Mouse (Mus musculus): ENCODE measurements at regions not wholly inside any gene's neighbourhood (a gene's known extent, or its start where the extent isn't known, plus 50 kb on each side); places are given as distances from the start of the nearest gene placed in this dataset.

DNA sequence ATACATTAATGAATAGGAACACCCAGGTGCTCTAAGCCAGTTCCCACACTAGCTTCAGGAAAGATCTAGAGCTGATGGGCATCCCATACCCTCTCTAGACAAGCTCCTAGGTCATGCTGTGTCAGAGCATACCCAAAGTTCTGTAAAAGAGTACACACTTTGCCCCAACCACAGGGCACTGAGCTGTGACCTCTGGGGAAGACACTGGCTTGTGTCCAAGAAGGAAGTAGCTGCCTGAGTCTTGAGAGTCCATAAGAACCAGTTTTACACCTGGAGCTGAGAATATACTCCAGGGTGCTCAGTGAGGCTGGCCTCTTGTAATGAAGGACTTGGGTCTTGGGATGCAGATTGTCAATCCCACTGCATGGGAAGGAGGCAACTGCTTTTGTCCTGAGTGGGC is 211.4 kb downstream of the Bcl2l11 start:
- Histone ChIP-seq H3K9me3 (ENCODE audit: low read length) (peaks cover 5% of the 10 kb centered on the region; the same call in 1 of the 2 replicates), H3K4me3 (replicated peaks; ENCODE audit: low read length) (no peak overlapping the region), H3K27me3 (ENCODE audit: insufficient read depth, low read length) (peaks cover 5% of the 10 kb centered on the region; the same call in 1 of the 2 replicates), H3K36me3 (ENCODE audit: insufficient read depth, low read length) (no peaks in the 10 kb centered on the region), H3K4me1 (replicated peaks; ENCODE audit: low read depth, low read length) (peaks cover 32% of the 10 kb centered on the region)
- TF ChIP-seq NANOG (IDR thresholded peaks at IDR 0.05; ENCODE audit: borderline replicate concordance, low read length) (no peak), POU5F1 (IDR thresholded peaks at IDR 0.05; ENCODE audit: borderline replicate concordance, low read length) (no peak), CTCF (conservative IDR thresholded peaks at IDR 0.05; ENCODE audit: low read length) (no peak)

DNA sequence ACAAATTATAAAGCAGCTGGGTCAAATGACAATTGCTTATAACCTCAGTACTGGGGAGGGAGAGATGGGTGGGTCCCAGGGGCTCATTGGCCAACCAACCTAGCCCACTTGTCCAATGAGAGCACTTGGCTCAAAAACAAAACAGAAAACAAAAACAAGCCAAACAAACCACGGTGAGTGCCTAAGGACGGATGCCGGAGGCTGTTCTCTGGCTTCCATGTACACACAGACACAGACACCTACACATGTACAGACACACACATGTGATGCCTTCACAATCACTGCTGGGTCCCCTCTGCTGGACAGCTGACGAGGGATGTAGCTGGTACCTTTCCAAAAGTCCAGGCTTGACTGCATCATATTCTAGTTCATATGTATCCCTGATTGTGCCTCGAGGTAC is 212.0 kb downstream of the Bcl2l11 start:
- H3K36me3 ChIP-seq (ENCODE audit: insufficient read depth, low read length), result no peaks in the 10 kb centered on the region
- H3K4me1 ChIP-seq (replicated peaks; ENCODE audit: low read depth, low read length), result peaks cover 28% of the 10 kb centered on the region
- H3K4me3 ChIP-seq (replicated peaks; ENCODE audit: low read length), result no peak overlapping the region
- peaks cover 5% of the 10 kb centered on the region for H3K27me3 ChIP-seq (ENCODE audit: insufficient read depth, low read length)
- TF ChIP-seq NANOG (IDR thresholded peaks at IDR 0.05; ENCODE audit: borderline replicate concordance, low read length) (no peak), CTCF (conservative IDR thresholded peaks at IDR 0.05; ENCODE audit: low read length) (no peak), POU5F1 (IDR thresholded peaks at IDR 0.05; ENCODE audit: borderline replicate concordance, low read length) (no peak)
- H3K9me3 ChIP-seq (ENCODE audit: low read length), result peaks cover 5% of the 10 kb centered on the region; the same call in 1 of the 2 replicates

DNA sequence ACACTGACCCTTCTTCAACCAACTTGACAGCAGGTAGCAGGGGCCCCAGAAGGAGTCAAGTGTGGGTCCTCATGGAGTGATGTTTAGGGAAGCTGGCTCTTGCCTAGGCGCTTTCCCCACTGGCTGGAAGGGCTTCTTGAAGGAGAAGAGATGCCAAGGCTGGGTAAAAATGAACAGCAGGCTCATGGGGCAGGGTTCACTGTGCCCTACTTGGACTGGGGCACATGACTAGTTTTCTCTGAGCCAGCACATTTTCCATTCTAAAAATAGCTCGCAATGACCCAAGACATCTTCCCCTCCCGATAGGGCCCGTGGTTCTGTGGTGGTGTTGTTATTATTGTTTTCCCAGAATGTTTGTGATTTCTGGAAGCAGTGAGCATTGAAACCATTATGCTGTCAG is 212.6 kb downstream of the Bcl2l11 start:
- H3K9me3 ChIP-seq (ENCODE audit: low read length), result peaks cover 5% of the 10 kb centered on the region; the same call in 1 of the 2 replicates
- peaks cover 2% of the 10 kb centered on the region; the same call in 1 of the 2 replicates for H3K27me3 ChIP-seq (ENCODE audit: insufficient read depth, low read length)
- no peak overlapping the region for H3K4me3 ChIP-seq (replicated peaks; ENCODE audit: low read length)
- H3K36me3 ChIP-seq (ENCODE audit: insufficient read depth, low read length), result no peaks in the 10 kb centered on the region
- TF ChIP-seq CTCF (conservative IDR thresholded peaks at IDR 0.05; ENCODE audit: low read length) (no peak), POU5F1 (IDR thresholded peaks at IDR 0.05; ENCODE audit: borderline replicate concordance, low read length) (no peak), NANOG (IDR thresholded peaks at IDR 0.05; ENCODE audit: borderline replicate concordance, low read length) (no peak)
- H3K4me1 ChIP-seq (replicated peaks; ENCODE audit: low read depth, low read length), result peaks cover 28% of the 10 kb centered on the region

DNA sequence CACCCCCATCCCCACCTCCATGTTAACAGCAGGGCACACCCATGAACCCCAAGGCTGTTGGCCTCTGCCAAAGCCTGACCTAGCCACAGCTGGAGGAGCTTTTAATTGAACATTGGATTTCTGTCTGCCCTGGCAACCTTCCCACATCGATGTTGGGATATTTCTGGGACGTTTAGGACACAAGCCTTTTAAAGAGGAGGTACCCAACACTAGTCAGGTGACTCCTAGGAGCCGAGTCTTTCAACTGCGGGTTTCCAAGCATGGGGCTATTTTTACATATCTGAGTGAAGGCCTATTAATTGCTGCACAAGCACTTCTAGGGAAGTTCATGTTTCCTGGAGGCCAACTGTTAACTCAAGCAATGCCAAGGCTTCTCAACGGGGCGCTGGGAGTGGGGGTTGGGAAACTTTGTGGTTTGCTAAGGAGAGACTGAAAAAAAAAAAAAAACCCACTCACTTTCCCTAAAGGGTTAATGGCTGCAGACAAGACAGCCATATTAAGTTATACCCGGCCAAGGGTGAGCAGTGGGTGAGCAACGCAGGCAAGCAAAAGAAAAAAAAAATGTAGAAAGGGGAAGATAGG is 213.3 kb downstream of the Bcl2l11 start:
- no peaks in the 10 kb centered on the region for H3K36me3 ChIP-seq (ENCODE audit: insufficient read depth, low read length)

DNA sequence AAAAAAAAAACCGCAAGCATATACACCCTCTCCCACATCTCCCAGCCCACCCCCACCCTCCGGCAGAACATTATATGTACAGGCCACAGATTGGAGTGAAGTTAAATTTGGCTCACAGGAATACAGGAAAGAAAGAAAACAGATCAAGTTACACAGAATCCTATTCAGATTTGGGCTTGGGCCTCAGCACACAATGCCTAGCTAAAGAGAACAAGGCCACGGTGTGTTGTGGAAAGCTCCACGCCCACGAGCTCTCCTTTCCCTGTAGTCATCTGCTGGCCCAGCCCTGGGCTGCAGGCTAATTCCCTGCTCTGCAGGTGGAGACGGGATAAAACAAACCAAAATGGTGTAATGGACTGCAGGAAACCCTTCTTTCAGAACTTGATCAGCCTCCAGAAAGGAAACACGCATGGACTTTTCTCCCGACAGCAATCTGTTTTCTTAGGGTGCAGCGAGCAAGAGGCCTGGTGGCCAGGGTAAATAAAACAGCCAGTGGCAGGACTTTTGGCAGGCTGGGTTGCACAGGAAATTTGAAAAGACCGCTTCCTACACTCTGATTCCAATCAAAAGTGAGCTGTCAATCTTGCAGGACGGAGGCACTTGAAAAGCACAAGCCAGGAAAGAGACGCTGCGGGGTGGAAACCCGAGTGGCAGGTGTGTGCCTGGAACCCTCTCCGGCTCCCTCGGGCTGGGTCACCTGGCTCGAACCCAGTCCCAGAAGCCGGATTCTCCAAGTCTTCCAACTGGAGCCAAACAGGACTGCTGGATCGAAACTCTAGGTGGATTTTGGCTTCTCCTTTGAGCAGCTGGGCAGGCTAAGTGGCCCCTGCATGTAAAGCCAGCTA is 214.0 kb downstream of the Bcl2l11 start:
- Histone ChIP-seq H3K4me1 (replicated peaks; ENCODE audit: low read depth, low read length) (peaks cover 28% of the 10 kb centered on the region), H3K4me3 (replicated peaks; ENCODE audit: low read length) (0 out of 2 replicates have a peak overlapping the region, but pooled peaks have one; percentile 24), H3K9me3 (ENCODE audit: low read length) (peaks cover 5% of the 10 kb centered on the region; the same call in 1 of the 2 replicates), H3K36me3 (ENCODE audit: insufficient read depth, low read length) (no peaks in the 10 kb centered on the region), H3K27me3 (ENCODE audit: insufficient read depth, low read length) (no peaks in the 10 kb centered on the region; the same call in 1 of the 2 replicates)
- no peak for TF ChIP-seq CTCF (conservative IDR thresholded peaks at IDR 0.05; ENCODE audit: low read length)
- no peak for TF ChIP-seq NANOG (IDR thresholded peaks at IDR 0.05; ENCODE audit: borderline replicate concordance, low read length)
- no peak for TF ChIP-seq POU5F1 (IDR thresholded peaks at IDR 0.05; ENCODE audit: borderline replicate concordance, low read length)

More for the DNA sequence above, 213.3 kb downstream of the Bcl2l11 start:
- Histone ChIP-seq H3K4me1 (replicated peaks; ENCODE audit: low read depth, low read length) (peaks cover 28% of the 10 kb centered on the region), H3K9me3 (ENCODE audit: low read length) (peaks cover 5% of the 10 kb centered on the region; the same call in 1 of the 2 replicates), H3K4me3 (replicated peaks; ENCODE audit: low read length) (no peak overlapping the region), H3K27me3 (ENCODE audit: insufficient read depth, low read length) (no peaks in the 10 kb centered on the region; the same call in 1 of the 2 replicates)
- TF ChIP-seq CTCF (conservative IDR thresholded peaks at IDR 0.05; ENCODE audit: low read length) (no peak), NANOG (IDR thresholded peaks at IDR 0.05; ENCODE audit: borderline replicate concordance, low read length) (no peak)

DNA sequence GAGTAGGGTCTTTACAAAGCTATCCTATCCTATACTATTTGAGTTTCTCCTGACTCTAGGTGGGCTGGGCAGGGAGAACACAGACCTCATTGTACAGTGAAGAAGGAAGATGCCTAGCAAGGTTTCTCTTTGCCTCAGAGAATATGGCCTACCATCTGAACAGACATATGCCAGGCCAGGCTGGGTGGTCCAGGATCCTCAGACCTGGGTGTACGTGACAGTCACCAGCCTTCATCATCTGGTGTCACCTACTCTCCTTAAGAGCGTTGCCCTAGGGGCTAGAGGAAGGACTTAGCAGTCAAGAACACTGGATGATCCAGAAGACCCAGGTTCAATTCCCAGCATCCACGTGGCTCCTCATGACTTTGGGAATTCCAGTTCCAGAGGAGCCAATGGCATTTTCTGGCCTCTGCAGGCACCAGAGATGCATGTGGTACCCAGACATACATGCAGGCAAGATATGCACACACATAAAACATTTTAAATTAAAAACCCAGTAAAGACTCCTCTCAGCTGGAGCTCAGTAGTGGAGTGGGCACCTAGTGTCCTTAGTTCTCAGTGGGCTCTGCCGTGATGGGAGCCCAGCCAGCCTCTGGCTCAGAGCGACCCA is 214.9 kb downstream of the Bcl2l11 start:
- TF ChIP-seq CTCF (conservative IDR thresholded peaks at IDR 0.05; ENCODE audit: low read length), result no peak
- TF ChIP-seq NANOG (IDR thresholded peaks at IDR 0.05; ENCODE audit: borderline replicate concordance, low read length), result no peak
- no peak for TF ChIP-seq POU5F1 (IDR thresholded peaks at IDR 0.05; ENCODE audit: borderline replicate concordance, low read length)
- 0 out of 2 replicates have a peak overlapping the region, but pooled peaks have one; percentile 24 for H3K4me3 ChIP-seq (replicated peaks; ENCODE audit: low read length)

DNA sequence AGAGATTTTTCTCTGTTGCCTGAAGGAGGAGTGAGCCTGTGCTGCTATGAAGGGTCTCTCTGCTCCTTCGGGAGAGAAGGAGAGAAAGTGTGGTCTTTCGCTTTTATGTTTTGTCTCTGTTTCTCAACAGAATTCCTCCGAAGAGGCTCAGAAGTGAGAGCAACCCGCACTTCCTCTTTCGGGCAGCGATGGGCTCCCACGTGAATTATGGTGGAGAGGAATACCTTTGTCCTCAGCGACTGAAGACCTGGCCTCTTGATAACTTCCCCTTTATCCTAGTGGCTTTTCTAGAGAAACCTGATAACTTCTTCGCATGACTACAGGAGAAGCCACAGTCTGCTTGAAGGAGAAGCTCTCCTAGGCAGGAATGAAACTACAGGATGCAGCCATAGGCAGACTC is 216.4 kb downstream of the Bcl2l11 start:
- no peaks in the 10 kb centered on the region for H3K9me3 ChIP-seq (ENCODE audit: low read length)
- peaks cover 28% of the 10 kb centered on the region for H3K4me1 ChIP-seq (replicated peaks; ENCODE audit: low read depth, low read length)
- TF ChIP-seq CTCF (conservative IDR thresholded peaks at IDR 0.05; ENCODE audit: low read length), result no peak
- TF ChIP-seq NANOG (IDR thresholded peaks at IDR 0.05; ENCODE audit: borderline replicate concordance, low read length), result no peak
- TF ChIP-seq POU5F1 (IDR thresholded peaks at IDR 0.05; ENCODE audit: borderline replicate concordance, low read length), result no peak
- no peaks in the 10 kb centered on the region for H3K36me3 ChIP-seq (ENCODE audit: insufficient read depth, low read length)
- H3K4me3 ChIP-seq (replicated peaks; ENCODE audit: low read length), result no peak overlapping the region
- no peaks in the 10 kb centered on the region; the same call in 1 of the 2 replicates for H3K27me3 ChIP-seq (ENCODE audit: insufficient read depth, low read length)

More for the DNA sequence above, 214.9 kb downstream of the Bcl2l11 start:
- no peaks in the 10 kb centered on the region for H3K36me3 ChIP-seq (ENCODE audit: insufficient read depth, low read length)
- peaks cover 28% of the 10 kb centered on the region for H3K4me1 ChIP-seq (replicated peaks; ENCODE audit: low read depth, low read length)
- no peaks in the 10 kb centered on the region; the same call in 1 of the 2 replicates for H3K27me3 ChIP-seq (ENCODE audit: insufficient read depth, low read length)
- H3K9me3 ChIP-seq (ENCODE audit: low read length), result peaks cover 2% of the 10 kb centered on the region; the same call in 1 of the 2 replicates

DNA sequence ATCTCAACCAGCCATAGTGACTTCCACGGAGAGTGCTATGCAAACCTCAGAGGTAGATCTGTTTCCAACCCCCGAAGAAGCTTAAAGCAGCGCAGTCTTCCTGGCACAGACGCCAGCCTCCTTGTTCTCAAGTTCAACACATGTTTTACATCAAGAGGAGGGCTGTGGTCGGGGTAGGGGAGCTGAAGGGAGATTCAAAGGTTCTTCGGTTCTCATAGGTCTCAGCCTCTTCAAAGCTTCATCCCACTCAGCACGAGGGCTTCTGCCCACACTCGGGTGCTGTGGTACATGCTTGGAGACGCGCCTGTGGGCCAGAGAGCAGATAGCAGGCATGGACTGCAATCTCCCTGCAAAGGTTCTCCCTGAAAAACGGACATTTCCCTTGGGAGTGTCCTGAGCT is 219.7 kb downstream of the Bcl2l11 start:
- TF ChIP-seq POU5F1 (IDR thresholded peaks at IDR 0.05; ENCODE audit: borderline replicate concordance, low read length), result no peak
- TF ChIP-seq CTCF (conservative IDR thresholded peaks at IDR 0.05; ENCODE audit: low read length), result no peak
- no peak for TF ChIP-seq NANOG (IDR thresholded peaks at IDR 0.05; ENCODE audit: borderline replicate concordance, low read length)
- H3K4me3 ChIP-seq (replicated peaks; ENCODE audit: low read length), result no peak overlapping the region
- H3K9me3 ChIP-seq (ENCODE audit: low read length), result no peaks in the 10 kb centered on the region
- H3K27me3 ChIP-seq (ENCODE audit: insufficient read depth, low read length), result no peaks in the 10 kb centered on the region; the same call in 1 of the 2 replicates
- H3K36me3 ChIP-seq (ENCODE audit: insufficient read depth, low read length), result no peaks in the 10 kb centered on the region
- peaks cover 2% of the 10 kb centered on the region for H3K4me1 ChIP-seq (replicated peaks; ENCODE audit: low read depth, low read length)

Measured in E14TG2a.4 (cell line).